Mouse (Mus musculus): ENCODE results near the gene Slc25a40.

GRCm38 (mm10) chr5:8488701-8489297 lies 66.1 kb downstream of the Slc25a40 start:
- TF ChIP-seq POLR2A (IDR thresholded peaks at IDR 0.05; ENCODE audit: insufficient read depth, low read depth, low read length) (no peak), CTCF (IDR thresholded peaks at IDR 0.05) (no peak)
